Mouse (Mus musculus): ENCODE results near the gene Zbtb38. TPM values are rescaled to one million over a fixed set of nuclear protein-coding genes. Genes with fewer than 3 reads are reported as not detected.

Gene Zbtb38
- polyA plus RNA-seq, 1 experiment from 2014 or later, result 9.2 TPM

DNA sequence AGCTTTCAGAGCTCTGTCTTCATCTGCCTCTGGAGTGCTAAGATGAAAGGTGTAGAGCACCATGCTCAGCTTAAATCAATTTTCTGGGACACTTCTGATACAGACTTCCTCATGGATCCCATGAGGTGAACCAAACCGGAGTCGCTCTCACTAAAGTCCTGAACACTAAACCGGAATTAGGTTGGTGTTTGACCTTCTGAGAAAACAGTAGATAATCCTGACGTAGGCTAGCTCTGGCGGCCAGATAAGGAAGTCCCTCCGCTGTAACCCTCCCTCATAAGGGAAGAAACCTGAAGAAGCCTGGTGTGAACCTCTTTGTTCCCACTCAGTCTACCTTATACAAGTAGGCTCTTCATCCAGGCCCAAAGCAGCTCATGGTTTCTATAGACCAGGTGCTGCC is 29.0 kb downstream of the Zbtb38 start:
- ATAC-seq (ENCODE audit: insufficient number of reproducible peaks, low FRiP score, low TSS enrichment, low read depth) (no peak), DNase-seq (ENCODE audit: low spot score) (no peak)
- H3K4me2 ChIP-seq (ENCODE audit: low read depth, severe bottlenecking), result no peak overlapping the region
- no peaks in the 10 kb centered on the region for H3K9me3 ChIP-seq (ENCODE audit: control insufficient read depth, low read length)
- no peaks in the 10 kb centered on the region for H3K36me3 ChIP-seq (ENCODE audit: control insufficient read depth, insufficient read depth, low read length)
- peaks cover 17% of the 10 kb centered on the region for H3K4me1 ChIP-seq (ENCODE audit: control insufficient read depth, insufficient read depth, low read length)
- H3K27ac ChIP-seq (replicated peaks; ENCODE audit: low read depth, low read length), result no peak overlapping the region
- H3K27me3 ChIP-seq (ENCODE audit: control insufficient read depth, insufficient read depth, low read length), result no peaks in the 10 kb centered on the region
- no peak overlapping the region for H3K9ac ChIP-seq (ENCODE audit: low read length)
- 87% methylated on average over 6 of the region's 6 CpGs for whole genome bisulfite sequencing
- no peak overlapping the region for H3K4me3 ChIP-seq (ENCODE audit: low read depth, low read length)

DNA sequence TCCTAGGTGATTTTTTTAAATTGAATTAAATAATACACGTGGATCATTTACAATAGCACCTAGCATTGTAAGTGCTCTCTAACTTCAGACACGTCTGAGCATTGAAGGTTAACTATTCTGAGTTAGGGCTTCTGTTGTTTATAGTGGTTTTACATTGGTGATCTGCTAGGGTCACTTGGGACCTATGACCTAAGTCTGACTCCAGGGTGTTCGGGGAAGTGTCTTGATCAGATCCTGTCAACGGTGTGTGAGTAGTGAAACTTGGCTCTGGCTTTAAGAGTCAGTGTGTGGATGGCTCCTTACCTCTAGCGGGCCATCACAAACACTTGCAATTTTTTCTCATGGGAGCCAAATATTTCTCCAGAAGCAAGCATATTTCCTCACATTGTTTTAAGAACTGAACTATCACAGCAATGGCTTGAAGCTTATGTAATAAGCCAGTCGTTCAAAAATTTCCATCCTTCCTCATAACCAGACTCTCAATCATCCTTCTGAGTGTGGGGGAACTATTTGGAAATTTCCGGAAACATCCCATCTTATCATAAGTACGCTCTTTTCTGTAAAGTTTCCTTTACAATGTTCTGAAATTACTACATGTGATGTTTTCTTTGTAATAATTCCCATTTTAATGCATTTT is 31.4 kb downstream of the Zbtb38 start:
- H3K4me2 ChIP-seq (ENCODE audit: low read depth, severe bottlenecking), result no peak overlapping the region
- peaks cover 10% of the 10 kb centered on the region for H3K4me1 ChIP-seq (ENCODE audit: control insufficient read depth, insufficient read depth, low read length)
- H3K9ac ChIP-seq (ENCODE audit: low read length), result no peak overlapping the region
- H3K36me3 ChIP-seq (ENCODE audit: control insufficient read depth, insufficient read depth, low read length), result no peaks in the 10 kb centered on the region
- H3K4me3 ChIP-seq (ENCODE audit: low read depth, low read length), result no peak overlapping the region
- no peak overlapping the region for H3K27ac ChIP-seq (replicated peaks; ENCODE audit: low read depth, low read length)
- H3K9me3 ChIP-seq (ENCODE audit: control insufficient read depth, low read length), result no peaks in the 10 kb centered on the region
- DNase-seq (ENCODE audit: low spot score) (no peak), ATAC-seq (ENCODE audit: insufficient number of reproducible peaks, low FRiP score, low TSS enrichment, low read depth) (no peak)
- WGBS, result 86% methylated on average over 8 of the region's 8 CpGs
- no peaks in the 10 kb centered on the region for H3K27me3 ChIP-seq (ENCODE audit: control insufficient read depth, insufficient read depth, low read length)

DNA sequence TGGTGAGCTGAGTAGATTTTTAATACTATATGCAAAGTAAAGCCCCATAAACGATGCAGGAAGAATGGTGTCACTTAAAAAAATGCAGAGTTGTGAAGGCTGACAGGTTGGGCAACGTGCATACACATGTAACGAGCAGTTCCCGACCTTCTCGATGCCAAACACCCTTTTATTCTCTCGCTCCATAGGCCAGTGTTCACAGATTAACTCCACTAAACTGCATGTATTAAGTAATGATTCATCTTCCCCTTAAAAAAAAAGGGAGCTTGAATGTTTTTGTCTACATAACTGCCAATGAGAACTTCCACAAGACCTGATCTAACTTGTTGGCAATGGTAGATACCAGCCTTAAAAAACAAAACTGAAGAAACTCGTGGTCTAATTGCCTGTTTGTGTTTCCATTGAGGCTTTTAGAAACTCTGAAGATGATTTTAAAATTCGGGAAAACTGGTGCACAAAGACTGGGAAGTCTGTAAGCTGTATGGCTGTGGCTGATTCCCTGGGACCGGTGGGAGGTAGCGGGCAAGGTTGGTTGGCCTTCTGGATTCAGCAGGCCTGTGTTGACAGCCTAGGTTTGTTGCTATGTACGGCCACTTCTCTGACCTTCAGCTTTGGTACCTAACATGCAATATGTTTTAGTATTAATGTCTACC is 32.0 kb downstream of the Zbtb38 start:
- H3K27me3 ChIP-seq (ENCODE audit: control insufficient read depth, insufficient read depth, low read length), result no peaks in the 10 kb centered on the region
- ATAC-seq (ENCODE audit: insufficient number of reproducible peaks, low FRiP score, low TSS enrichment, low read depth) (no peak), DNase-seq (ENCODE audit: low spot score) (no peak)
- 70% methylated on average over 11 of the region's 11 CpGs for WGBS
- no peak overlapping the region for H3K4me3 ChIP-seq (ENCODE audit: low read depth, low read length)
- H3K27ac ChIP-seq (replicated peaks; ENCODE audit: low read depth, low read length), result no peak overlapping the region
- no peak overlapping the region for H3K9ac ChIP-seq (ENCODE audit: low read length)
- no peaks in the 10 kb centered on the region for H3K36me3 ChIP-seq (ENCODE audit: control insufficient read depth, insufficient read depth, low read length)
- H3K4me2 ChIP-seq (ENCODE audit: low read depth, severe bottlenecking), result no peak overlapping the region; the same call in 1 of the 2 replicates
- peaks cover 3% of the 10 kb centered on the region for H3K4me1 ChIP-seq (ENCODE audit: control insufficient read depth, insufficient read depth, low read length)
- no peaks in the 10 kb centered on the region for H3K9me3 ChIP-seq (ENCODE audit: control insufficient read depth, low read length)

DNA sequence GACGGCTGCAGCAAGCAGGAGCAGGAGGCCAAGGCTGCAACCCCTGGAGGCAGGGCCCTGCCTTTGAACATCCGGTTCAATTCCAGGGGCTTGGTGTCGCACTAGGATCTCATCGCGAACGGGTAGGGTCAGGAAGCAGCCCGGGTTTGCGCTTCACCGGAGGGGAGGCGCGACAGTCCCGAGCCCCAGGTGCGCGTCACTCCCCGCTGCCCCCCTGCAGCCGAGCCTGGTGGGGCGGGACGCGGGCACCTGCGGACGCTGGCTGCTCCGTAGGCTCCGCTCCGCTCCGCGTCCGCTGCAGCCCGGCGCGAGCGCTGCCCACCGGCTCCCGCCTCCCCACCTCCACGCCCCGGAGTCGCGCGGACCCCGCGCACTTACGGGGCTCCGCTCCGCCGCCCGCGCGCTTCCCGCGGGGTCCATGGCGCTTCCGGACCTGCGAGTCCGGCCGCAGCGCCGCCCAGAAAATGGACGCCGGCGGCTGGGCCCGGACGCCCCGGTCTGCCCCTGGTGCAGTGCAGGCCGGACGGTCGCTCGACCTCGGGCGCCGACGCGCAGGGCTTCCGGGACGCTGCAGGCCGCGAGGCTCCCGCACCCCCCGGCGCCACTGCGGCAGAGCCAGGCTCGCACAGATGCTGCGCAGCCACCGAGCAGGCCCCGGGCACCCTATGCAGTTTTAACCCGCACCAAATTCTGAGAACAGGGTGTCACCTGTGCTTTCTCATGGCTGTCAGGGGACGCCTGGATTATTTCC is 33.0 kb downstream of the Zbtb38 start:
- Histone ChIP-seq H3K4me1 (ENCODE audit: control insufficient read depth, insufficient read depth, low read length) (no peaks in the 10 kb centered on the region), H3K27ac (replicated peaks; ENCODE audit: low read depth, low read length) (peak overlapping the region; percentile 84), H3K4me3 (ENCODE audit: low read depth, low read length) (peak overlapping the region; percentile 78), H3K4me2 (ENCODE audit: low read depth, severe bottlenecking) (peak overlapping the region; percentile 72), H3K9me3 (ENCODE audit: control insufficient read depth, low read length) (no peaks in the 10 kb centered on the region), H3K36me3 (ENCODE audit: control insufficient read depth, insufficient read depth, low read length) (no peaks in the 10 kb centered on the region), H3K27me3 (ENCODE audit: control insufficient read depth, insufficient read depth, low read length) (no peaks in the 10 kb centered on the region), H3K9ac (ENCODE audit: low read length) (peak overlapping the region; percentile 93)
- ATAC-seq (ENCODE audit: insufficient number of reproducible peaks, low FRiP score, low TSS enrichment, low read depth), result peak; percentile 79
- under 1% methylated on average over 80 of the region's 85 CpGs for WGBS
- DNase-seq (ENCODE audit: low spot score), result peak; percentile 75

DNA sequence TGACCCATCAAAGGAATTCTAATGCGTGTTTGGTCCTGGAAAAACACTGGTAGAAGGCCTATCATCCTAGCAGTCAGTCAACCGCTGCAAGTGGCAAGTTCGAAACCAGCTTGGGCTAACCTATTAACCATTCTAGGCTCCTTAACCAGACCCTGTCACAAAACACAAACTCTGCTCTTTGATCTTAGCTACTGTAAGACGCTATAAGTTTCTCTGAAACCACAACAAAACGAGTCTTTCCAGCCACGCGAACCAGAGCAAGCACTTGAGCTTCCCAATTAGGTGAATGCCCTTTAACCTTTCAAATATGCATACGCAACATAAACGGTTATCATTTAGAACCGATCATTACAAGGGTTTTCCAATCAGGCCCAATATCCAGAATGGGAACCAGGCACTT is 33.7 kb downstream of the Zbtb38 start:
- ATAC-seq (ENCODE audit: insufficient number of reproducible peaks, low FRiP score, low TSS enrichment, low read depth) (no peak), DNase-seq (ENCODE audit: low spot score) (no peak)
- Histone ChIP-seq H3K4me1 (ENCODE audit: control insufficient read depth, insufficient read depth, low read length) (no peaks in the 10 kb centered on the region), H3K4me2 (ENCODE audit: low read depth, severe bottlenecking) (peak overlapping the region; percentile 72), H3K4me3 (ENCODE audit: low read depth, low read length) (peak overlapping the region; percentile 78), H3K9ac (ENCODE audit: low read length) (peak overlapping the region; percentile 93; the same call in 1 of the 2 replicates), H3K27me3 (ENCODE audit: control insufficient read depth, insufficient read depth, low read length) (no peaks in the 10 kb centered on the region), H3K36me3 (ENCODE audit: control insufficient read depth, insufficient read depth, low read length) (no peaks in the 10 kb centered on the region), H3K9me3 (ENCODE audit: control insufficient read depth, low read length) (no peaks in the 10 kb centered on the region), H3K27ac (replicated peaks; ENCODE audit: low read depth, low read length) (no peak overlapping the region; the same call in 1 of the 2 replicates)
- WGBS, result 53% methylated on average over 10 of the region's 10 CpGs

DNA sequence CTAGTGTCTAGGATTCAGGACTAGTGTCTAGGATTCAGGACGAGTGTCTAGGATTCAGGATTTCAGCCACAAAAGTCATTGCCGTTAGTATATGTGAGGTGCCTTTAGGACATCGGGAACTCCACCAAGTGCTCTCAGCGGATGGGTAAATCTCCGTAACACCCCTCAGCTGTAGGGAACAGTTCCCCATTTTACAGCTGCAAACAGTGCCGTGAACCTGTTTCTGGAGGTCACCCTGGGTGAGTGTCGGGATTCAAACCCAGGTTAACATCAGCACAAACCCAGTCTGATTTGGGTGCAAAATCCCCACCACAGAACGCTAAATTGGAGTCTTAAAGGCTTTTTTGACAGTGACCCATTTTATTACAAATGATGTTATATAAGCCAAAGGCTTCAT is 34.2 kb downstream of the Zbtb38 start:
- Histone ChIP-seq H3K4me1 (ENCODE audit: control insufficient read depth, insufficient read depth, low read length) (no peaks in the 10 kb centered on the region), H3K27me3 (ENCODE audit: control insufficient read depth, insufficient read depth, low read length) (no peaks in the 10 kb centered on the region), H3K4me2 (ENCODE audit: low read depth, severe bottlenecking) (no peak overlapping the region), H3K36me3 (ENCODE audit: control insufficient read depth, insufficient read depth, low read length) (no peaks in the 10 kb centered on the region), H3K9me3 (ENCODE audit: control insufficient read depth, low read length) (no peaks in the 10 kb centered on the region), H3K4me3 (ENCODE audit: low read depth, low read length) (no peak overlapping the region), H3K27ac (replicated peaks; ENCODE audit: low read depth, low read length) (no peak overlapping the region), H3K9ac (ENCODE audit: low read length) (no peak overlapping the region)
- 90% methylated on average over 8 of the region's 8 CpGs for WGBS
- no peak for ATAC-seq (ENCODE audit: insufficient number of reproducible peaks, low FRiP score, low TSS enrichment, low read depth)
- no peak for DNase-seq (ENCODE audit: low spot score)

DNA sequence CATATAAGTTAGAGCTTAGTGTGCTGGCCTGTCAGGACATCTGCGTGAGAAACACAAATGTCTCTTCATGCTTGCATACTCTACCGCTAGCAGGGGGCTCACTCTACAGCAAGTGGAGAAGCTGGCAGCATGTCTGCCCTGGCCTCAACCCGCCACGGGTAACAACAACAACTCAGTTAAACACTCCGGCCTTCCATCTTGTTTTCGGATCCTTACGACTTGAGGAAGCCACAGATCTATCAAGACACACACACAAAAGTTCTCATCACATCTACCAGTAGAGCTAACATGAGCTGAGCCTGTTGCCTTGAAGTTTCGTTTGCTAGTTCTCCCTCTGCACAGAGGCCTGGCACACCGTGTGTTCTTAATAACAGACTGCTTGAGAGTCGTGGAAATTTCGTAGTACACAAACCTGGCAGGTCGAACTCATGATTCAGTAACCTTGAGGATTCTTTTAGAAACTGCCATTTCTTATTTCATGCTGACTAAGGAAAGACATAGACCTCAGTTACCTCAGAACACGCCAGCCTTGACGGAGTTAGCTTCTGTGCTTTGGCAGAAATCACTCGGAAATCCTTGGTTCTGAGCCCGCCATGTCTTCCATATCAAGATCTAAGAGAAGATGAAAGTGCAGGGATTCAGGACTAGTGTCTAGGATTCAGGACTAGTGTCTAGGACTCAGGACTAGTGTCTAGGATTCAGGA is 34.8 kb downstream of the Zbtb38 start:
- no peak for ATAC-seq (ENCODE audit: insufficient number of reproducible peaks, low FRiP score, low TSS enrichment, low read depth)
- Histone ChIP-seq H3K4me2 (ENCODE audit: low read depth, severe bottlenecking) (no peak overlapping the region), H3K4me3 (ENCODE audit: low read depth, low read length) (no peak overlapping the region), H3K27me3 (ENCODE audit: control insufficient read depth, insufficient read depth, low read length) (no peaks in the 10 kb centered on the region), H3K9ac (ENCODE audit: low read length) (no peak overlapping the region), H3K9me3 (ENCODE audit: control insufficient read depth, low read length) (no peaks in the 10 kb centered on the region), H3K4me1 (ENCODE audit: control insufficient read depth, insufficient read depth, low read length) (no peaks in the 10 kb centered on the region), H3K27ac (replicated peaks; ENCODE audit: low read depth, low read length) (no peak overlapping the region), H3K36me3 (ENCODE audit: control insufficient read depth, insufficient read depth, low read length) (no peaks in the 10 kb centered on the region)
- 89% methylated on average over 16 of the region's 16 CpGs for WGBS
- no peak for DNase-seq (ENCODE audit: low spot score)

DNA sequence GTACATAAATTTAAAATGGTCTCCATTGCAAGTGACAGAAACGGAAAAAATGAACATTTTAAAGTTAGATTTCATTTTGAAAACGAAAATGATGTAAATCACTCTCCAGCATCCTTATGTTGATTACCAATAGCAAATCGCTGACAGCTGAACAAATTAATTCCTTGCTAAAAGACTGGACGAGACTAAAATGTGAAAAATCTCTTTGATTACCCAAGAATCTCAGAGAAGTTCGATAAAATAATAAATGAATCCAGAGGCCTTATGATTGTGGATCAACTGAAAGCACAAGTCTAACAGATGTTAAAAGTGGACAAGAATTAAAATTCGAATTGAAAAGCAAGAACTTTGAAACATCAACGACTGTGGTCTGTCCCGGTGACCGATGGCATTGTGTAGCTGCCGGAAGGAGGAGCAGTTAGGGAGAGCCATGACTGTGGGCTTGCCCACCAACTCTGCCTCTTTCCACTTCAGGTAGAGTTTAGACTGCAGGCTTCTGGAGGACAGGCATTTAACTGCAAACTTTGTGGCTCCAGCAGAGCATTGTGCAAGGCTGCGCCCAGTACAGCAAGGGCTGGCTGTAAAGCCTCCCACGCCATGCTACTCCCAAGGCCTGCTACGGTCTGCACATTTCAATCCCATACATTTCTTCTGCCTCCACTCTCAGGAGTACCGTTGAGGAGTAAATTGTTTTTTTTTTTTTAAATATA is 35.7 kb downstream of the Zbtb38 start:
- no peak overlapping the region for H3K4me2 ChIP-seq (ENCODE audit: low read depth, severe bottlenecking)
- no peak overlapping the region for H3K27ac ChIP-seq (replicated peaks; ENCODE audit: low read depth, low read length)
- no peak for DNase-seq (ENCODE audit: low spot score)
- no peak overlapping the region for H3K4me3 ChIP-seq (ENCODE audit: low read depth, low read length)
- H3K9me3 ChIP-seq (ENCODE audit: control insufficient read depth, low read length), result no peaks in the 10 kb centered on the region
- 87% methylated on average over 14 of the region's 14 CpGs for WGBS
- H3K9ac ChIP-seq (ENCODE audit: low read length), result no peak overlapping the region
- no peaks in the 10 kb centered on the region for H3K4me1 ChIP-seq (ENCODE audit: control insufficient read depth, insufficient read depth, low read length)
- no peaks in the 10 kb centered on the region for H3K27me3 ChIP-seq (ENCODE audit: control insufficient read depth, insufficient read depth, low read length)
- ATAC-seq (ENCODE audit: insufficient number of reproducible peaks, low FRiP score, low TSS enrichment, low read depth), result no peak
- no peaks in the 10 kb centered on the region for H3K36me3 ChIP-seq (ENCODE audit: control insufficient read depth, insufficient read depth, low read length)

All from limb, embryonic 11.5 days (tissue).